Mouse (Mus musculus): ENCODE measurements at regions not wholly inside any gene's neighbourhood (a gene's known extent, or its start where the extent isn't known, plus 50 kb on each side); places are given as distances from the start of the nearest gene placed in this dataset.

- TF ChIP-seq CTCF (IDR thresholded peaks at IDR 0.05; ENCODE audit: low read depth, low read length) (no peak), TAL1 (conservative IDR thresholded peaks at IDR 0.05; ENCODE audit: low read depth, low read length) (no peak), GATA1 (IDR thresholded peaks at IDR 0.05; ENCODE audit: borderline replicate concordance, low read length) (no peak), POLR2AphosphoS5 (IDR thresholded peaks at IDR 0.05; ENCODE audit: insufficient replicate concordance, low read depth, low read length) (no peak), GATA2 (IDR thresholded peaks at IDR 0.05; ENCODE audit: borderline replicate concordance, low read depth, low read length) (no peak)
Measured at GRCm38 (mm10) chr5:4267717-4268116, 75.5 kb downstream of the Mterf1b start.

Measured in G1E (cell line).